Mouse (Mus musculus): Measurements from ENCODE around the gene Arhgef1.

GRCm38 (mm10) chr7:24967966-24968365 is 65.3 kb downstream of the Arhgef1 start:
- TF ChIP-seq POLR2A (IDR thresholded peaks at IDR 0.05; ENCODE audit: low read depth, low read length) (no peak), EP300 (IDR thresholded peaks at IDR 0.05; ENCODE audit: low read length) (no peak), KAT2A (IDR thresholded peaks at IDR 0.05; ENCODE audit: insufficient replicate concordance, low read length) (no peak), CTCF (conservative IDR thresholded peaks at IDR 0.05 in 1 of 2, IDR thresholded peaks at IDR 0.05 in 1 of 2; ENCODE audit: low read depth in 2 of 2, low read length in 2 of 2) (no peak), ZMIZ1 (IDR thresholded peaks at IDR 0.05; ENCODE audit: low read depth, low read length) (no peak), UBTF (IDR thresholded peaks at IDR 0.05; ENCODE audit: low read depth, low read length) (no peak)

Data from CH12.LX (cell line).